Mouse (Mus musculus) liver, postnatal 0 days (tissue): ENCODE results near the gene Slc22a2. TPM values are rescaled to one million over a fixed set of nuclear protein-coding genes. Genes with fewer than 3 reads are reported as not detected.
"Not testable (repeated sequence)": the region's sequence is repeated elsewhere in the genome, so short reads cannot be mapped to it uniquely, and the experiment has no call there.

Experiments
- ATAC-seq: fragments of 200-750 bp; cut with Nextera tagmentation; 2 replicates; pipeline ENCODE4 v1.8.0; 2017; ENCODE audit warnings: mild to moderate bottlenecking, moderate library complexity
- DNase-seq: peaks from one replicate; pipeline ENCODE4 v3.0.0-alpha.2; 2016
- H3K27ac ChIP-seq: fragments of 300-500 bp; sonication (generic); 2 replicates; pipeline ENCODE4 v1.5.1; 2014; ENCODE audit warnings: antibody characterized with exemption, moderate library complexity, mild to moderate bottlenecking, low read depth
- H3K27me3 ChIP-seq: fragments of 300-500 bp; sonication (generic); 2 replicates; pipeline ENCODE4 v1.6.1; 2014; ENCODE audit warnings: low read length, control low read depth, mixed read lengths; ENCODE audit not compliant: insufficient read depth
- H3K36me3 ChIP-seq: fragments of 300-500 bp; sonication (generic); replicated peaks from 2 replicates; pipeline ENCODE4 v1.6.1; 2014; ENCODE audit warnings: mild to moderate bottlenecking, control low read depth, low read length, moderate library complexity, mixed read lengths; ENCODE audit not compliant: insufficient read depth
- H3K4me1 ChIP-seq: fragments of 300-500 bp; sonication (generic); 2 replicates; pipeline ENCODE4 v1.6.1; 2014; ENCODE audit warnings: antibody characterized with exemption, mild to moderate bottlenecking, control low read depth; ENCODE audit not compliant: insufficient read depth
- H3K4me2 ChIP-seq: fragments of 300-500 bp; sonication (generic); 2 replicates; pipeline ENCODE4 v1.6.1; 2014; ENCODE audit warnings: low read depth, mild to moderate bottlenecking, low read length, moderate library complexity, mixed read lengths
- H3K4me3 ChIP-seq: fragments of 300-500 bp; sonication (generic); 2 replicates; pipeline ENCODE4 v1.5.1; 2014; ENCODE audit warnings: low read depth, low read length
- H3K9ac ChIP-seq: fragments of 300-500 bp; sonication (generic); replicated peaks from 2 replicates; pipeline ENCODE4 v1.6.1; 2014; ENCODE audit warnings: mild to moderate bottlenecking, moderate library complexity
- H3K9me3 ChIP-seq: fragments of 300-500 bp; sonication (generic); 2 replicates; pipeline ENCODE4 v1.6.1; 2016; ENCODE audit warnings: mild to moderate bottlenecking, control low read depth, low read length, mixed read lengths
- CTCF ChIP-seq: sonication (generic); IDR thresholded peaks from 2 replicates; pipeline ENCODE4 v1.5.1; 2016; ENCODE audit warnings: antibody characterized with exemption, low read depth
- EP300 ChIP-seq: IDR thresholded peaks from 2 replicates; pipeline ENCODE4 v1.6.1; 2016; ENCODE audit warnings: antibody characterized with exemption, low read depth, mild to moderate bottlenecking
- WGBS: fragments of 180-500 bp; shearing (Covaris S2); extraction: QIAGEN DNeasy Blood & Tissue Kit; methylation state at CpG from one replicate; pipeline ENCODE4 v1.1.7; 2014; ENCODE audit not compliant: insufficient replicate concordance; 5-methylcytosine and 5-hydroxymethylcytosine counted together
- polyA plus RNA-seq: library from polyadenylated mRNA; unstranded; fragments of >200 nt; fragmentation: Nextera tagmentation; extraction: Ambion mirVana; gene quantifications from 2 replicates; pipeline ENCODE4 v1.2.1, GENCODE M21; 2015

Gene Slc22a2
- 0.06 and 0.08 TPM in 2 replicates for polyA plus RNA-seq

- Histone ChIP-seq H3K9ac (no peak within 1 kb of the TSS), H3K27me3 (0 out of 2 replicates have a peak, but pooled peaks cover 3% of the 10 kb centered on the region), H3K9me3 (no peaks in the 10 kb centered on the region), H3K4me3 (no peak within 1 kb of the TSS), H3K27ac (no peak within 1 kb of the TSS), H3K4me1 (no peaks in the 10 kb centered on the region), H3K36me3 (no peaks in the 10 kb centered on the region), H3K4me2 (no peak within 1 kb of the TSS)
- DNase-seq (no peak), ATAC-seq (no peak)
- WGBS, result 63% methylated on average over 10 of the region's 10 CpGs
- no peak for TF ChIP-seq CTCF
- no peak for TF ChIP-seq EP300
These were observed at the start of gene Slc22a2 for GRCm38 (mm10) chr17:12583991-12584390. Gene Slc22a2 (plus strand): TSS chr17:12584132.

GRCm38 (mm10) chr17:12534353-12535145, 49.4 kb upstream of the Slc22a2 start:
- no peaks in the 10 kb centered on the region for H3K36me3 ChIP-seq
- DNase-seq (peak; percentile 70), ATAC-seq (no peak)
- no peak overlapping the region for H3K27ac ChIP-seq
- H3K4me2 ChIP-seq, result no peak overlapping the region
- H3K9ac ChIP-seq, result no peak overlapping the region
- H3K4me3 ChIP-seq, result no peak overlapping the region
- H3K4me1 ChIP-seq, result no peaks in the 10 kb centered on the region
- 0 out of 2 replicates have a peak, but pooled peaks cover 2% of the 10 kb centered on the region for H3K27me3 ChIP-seq
- no peak for TF ChIP-seq EP300
- peak; percentile 93 for TF ChIP-seq CTCF
- WGBS, result 58% methylated on average over 13 of the region's 13 CpGs
- no peaks in the 10 kb centered on the region for H3K9me3 ChIP-seq

- no peak overlapping the region for H3K4me3 ChIP-seq
- 66% methylated on average over 4 of the region's 4 CpGs for WGBS
- H3K4me2 ChIP-seq, result no peak overlapping the region
- H3K27me3 ChIP-seq, result no peaks in the 10 kb centered on the region
- no peaks in the 10 kb centered on the region for H3K9me3 ChIP-seq
- DNase-seq (no peak), ATAC-seq (no peak)
- TF ChIP-seq EP300 (no peak), CTCF (0 out of 2 replicates have a peak, but pooled peaks have one; percentile 30)
- H3K9ac ChIP-seq, result no peak overlapping the region
- no peak overlapping the region for H3K27ac ChIP-seq
- H3K4me1 ChIP-seq, result no peaks in the 10 kb centered on the region
- H3K36me3 ChIP-seq, result no peaks in the 10 kb centered on the region
These were observed 21.7 kb upstream of the Slc22a2 start for GRCm38 (mm10) chr17:12562215-12562614.

- not testable (repeated sequence) for H3K36me3 ChIP-seq, DNase-seq, H3K4me3 ChIP-seq, H3K27ac ChIP-seq, ATAC-seq, H3K9me3 ChIP-seq, H3K4me1 ChIP-seq, H3K9ac ChIP-seq, H3K27me3 ChIP-seq, H3K4me2 ChIP-seq
- WGBS, result 80% methylated on average over 6 of the region's 6 CpGs
These were observed 19.4 kb upstream of the Slc22a2 start for GRCm38 (mm10) chr17:12564481-12565000.

GRCm38 (mm10) chr17:12565443-12565842, 18.5 kb upstream of the Slc22a2 start:
- H3K4me1 ChIP-seq, result no peaks in the 10 kb centered on the region
- no peak for ATAC-seq
- no peak for DNase-seq
- H3K9me3 ChIP-seq, result no peaks in the 10 kb centered on the region
- H3K4me3 ChIP-seq, result no peak overlapping the region
- no peak overlapping the region for H3K4me2 ChIP-seq
- no peaks in the 10 kb centered on the region for H3K36me3 ChIP-seq
- no peak overlapping the region for H3K27ac ChIP-seq
- TF ChIP-seq CTCF, result no peak
- no peak for TF ChIP-seq EP300
- WGBS, result 84% methylated on average over 6 of the region's 6 CpGs
- H3K9ac ChIP-seq, result no peak overlapping the region
- H3K27me3 ChIP-seq, result no peaks in the 10 kb centered on the region

GRCm38 (mm10) chr17:12571316-12571715, 12.6 kb upstream of the Slc22a2 start:
- ATAC-seq, result no peak
- H3K9ac ChIP-seq, result no peak overlapping the region
- H3K36me3 ChIP-seq, result no peaks in the 10 kb centered on the region
- no peak overlapping the region for H3K4me2 ChIP-seq
- TF ChIP-seq CTCF (no peak), EP300 (no peak)
- no peak for DNase-seq
- H3K27ac ChIP-seq, result no peak overlapping the region
- no peaks in the 10 kb centered on the region for H3K27me3 ChIP-seq
- H3K4me3 ChIP-seq, result no peak overlapping the region
- H3K9me3 ChIP-seq, result no peaks in the 10 kb centered on the region
- no peaks in the 10 kb centered on the region for H3K4me1 ChIP-seq
- 63% methylated on average over 6 of the region's 6 CpGs for WGBS
